In genomic region chr16:46010906-46011220, GRCm38 (mm10) we compare ENCODE assay signal across 7 mouse cellular contexts. TPM values are rescaled to one million over a fixed set of nuclear protein-coding genes. Genes with fewer than 3 reads are reported as not detected.
DNase-seq lines count a peak whose midpoint lies in the region; ATAC-seq and TF ChIP-seq lines count a peak whose summit lies in the region.

No protein-coding gene starts in this region.

- DNase-seq in ES-E14 (ENCODE audit: low read depth, low spot score): no peak
- peak; percentile 30 for DNase-seq in forebrain, embryonic 14.5 days (ENCODE audit: low spot score)
- DNase-seq in lung, postnatal 10 days: peak; percentile 26
- peak; percentile 52 to 62 for DNase-seq in spleen, postnatal 36 days (ENCODE audit: low spot score in 2 of 2)
- no peak for DNase-seq in left cerebral cortex, adult 11 months (ENCODE audit: low spot score)

- no peaks in the 10 kb centered on the region for H3K36me3 ChIP-seq in C2C12 (ENCODE audit: control insufficient read depth, insufficient read depth)
- H3K36me3 ChIP-seq in ES-E14 (ENCODE audit: control insufficient read depth, insufficient read depth, low read length, poor library complexity, severe bottlenecking): no peaks in the 10 kb centered on the region
- no peaks in the 10 kb centered on the region for H3K36me3 ChIP-seq in forebrain, embryonic 14.5 days (ENCODE audit: control insufficient read depth, insufficient read depth, low read length)
- H3K36me3 ChIP-seq in kidney, embryonic 14.5 days (ENCODE audit: control insufficient read depth, insufficient read depth, low read length): no peaks in the 10 kb centered on the region

- no peak for TF ChIP-seq CTCF in C2C12 (IDR thresholded peaks at IDR 0.05; ENCODE audit: control insufficient read depth, insufficient read depth, insufficient read length)

- in situ Hi-C loops in ES-E14 (cut with MboI; ENCODE audit: low sequenced_read_pairs in 2 of 2, unreplicated experiment in 2 of 2): no loop called here

- H3K79me3 ChIP-seq in C2C12 (ENCODE audit: low read depth): no peaks in the 10 kb centered on the region

- ATAC-seq in forebrain, embryonic 14.5 days: peak; percentile 1; the same call in 1 of the 2 replicates
- peak; percentile 24; the same call in 1 of the 2 replicates for ATAC-seq in kidney, embryonic 14.5 days (ENCODE audit: low FRiP score, low TSS enrichment)

- H3K4me3 ChIP-seq in C2C12 (ENCODE audit: insufficient read depth, poor library complexity, severe bottlenecking) (peak overlapping the region; percentile 36), ES-E14 (ENCODE audit: insufficient read depth in 1 of 2, low read depth in 1 of 2, low read length in 2 of 2, poor library complexity in 1 of 2, severe bottlenecking in 1 of 2) (peak overlapping the region; percentile 71 to 82)
- peak overlapping the region; percentile 65 for H3K4me3 ChIP-seq in forebrain, embryonic 14.5 days (ENCODE audit: low read depth, low read length)
- H3K4me3 ChIP-seq in kidney, embryonic 14.5 days (ENCODE audit: low read length): peak overlapping the region; percentile 56

- no peak overlapping the region for H3K27ac ChIP-seq in ES-E14 (ENCODE audit: insufficient read depth, low read depth, low read length, poor library complexity, severe bottlenecking)
- H3K27ac ChIP-seq in forebrain, embryonic 14.5 days (ENCODE audit: low read depth, low read length): peak overlapping the region; percentile 55
- peak overlapping the region; percentile 67; the same call in 1 of the 2 replicates for H3K27ac ChIP-seq in kidney, embryonic 14.5 days (ENCODE audit: low read depth, low read length)

- peak overlapping the region; percentile 88 for H3K4me2 ChIP-seq in forebrain, embryonic 14.5 days (ENCODE audit: low read length)
- peak overlapping the region; percentile 81 for H3K4me2 ChIP-seq in kidney, embryonic 14.5 days (replicated peaks; ENCODE audit: low read depth, low read length)

- WGBS in forebrain, embryonic 14.5 days: 8% methylated on average over 5 of the region's 5 CpGs
- 16% methylated on average over 5 of the region's 5 CpGs for WGBS in kidney, embryonic 14.5 days

- peaks cover 0 to 3% of the 10 kb centered on the region in 2 experiments; a peak in 1 of 4 replicates for H3K4me1 ChIP-seq in ES-E14 (ENCODE audit: control insufficient read depth in 2 of 2, insufficient read depth in 2 of 2, low read length in 2 of 2, poor library complexity in 1 of 2)
- peaks cover 15% of the 10 kb centered on the region for H3K4me1 ChIP-seq in forebrain, embryonic 14.5 days (ENCODE audit: control insufficient read depth, insufficient read depth, low read length)
- H3K4me1 ChIP-seq in kidney, embryonic 14.5 days (ENCODE audit: control insufficient read depth, insufficient read depth, low read length): no peaks in the 10 kb centered on the region

- no peaks in the 10 kb centered on the region for H3K27me3 ChIP-seq in C2C12 (ENCODE audit: control insufficient read depth, insufficient read depth, insufficient read length)
- H3K27me3 ChIP-seq in forebrain, embryonic 14.5 days (replicated peaks; ENCODE audit: control insufficient read depth, insufficient read depth, low read length): no peaks in the 10 kb centered on the region
- H3K27me3 ChIP-seq in kidney, embryonic 14.5 days (ENCODE audit: control insufficient read depth, insufficient read depth, low read length): no peaks in the 10 kb centered on the region; the same call in 1 of the 2 replicates

- peak overlapping the region; percentile 53 for H3ac ChIP-seq in C2C12 (ENCODE audit: control insufficient read depth, insufficient read length, low read depth)

- H3K79me2 ChIP-seq in C2C12 (ENCODE audit: control insufficient read depth, insufficient read depth): no peaks in the 10 kb centered on the region

- H3K9ac ChIP-seq in ES-E14 (ENCODE audit: insufficient read depth, low read depth, low read length, poor library complexity, severe bottlenecking): peak overlapping the region; percentile 71; the same call in 1 of the 2 replicates
- H3K9ac ChIP-seq in forebrain, embryonic 14.5 days (ENCODE audit: low read length): peak overlapping the region; percentile 73
- peak overlapping the region; percentile 63; the same call in 1 of the 2 replicates for H3K9ac ChIP-seq in kidney, embryonic 14.5 days (ENCODE audit: low read depth, low read length)

- no peaks in the 10 kb centered on the region for H3K9me3 ChIP-seq in ES-E14 (ENCODE audit: control insufficient read depth, insufficient read depth, low read depth, low read length)
- no peaks in the 10 kb centered on the region for H3K9me3 ChIP-seq in forebrain, embryonic 14.5 days (replicated peaks; ENCODE audit: control insufficient read depth, low read length)
- H3K9me3 ChIP-seq in kidney, embryonic 14.5 days (ENCODE audit: control insufficient read depth, low read length): no peaks in the 10 kb centered on the region

TF ChIP-seq in C2C12, 6 proteins besides CTCF, POLR2A, EP300 and RAD21:
- no peak for TF ChIP-seq MYOG (IDR thresholded peaks at IDR 0.05; ENCODE audit: control insufficient read depth, extremely low read depth, insufficient read length)
- TF ChIP-seq FOSL1 (IDR thresholded peaks at IDR 0.05; ENCODE audit: insufficient read depth, low read length, poor library complexity, severe bottlenecking): no peak
- peak; percentile 80 for TF ChIP-seq USF1 (IDR thresholded peaks at IDR 0.05; ENCODE audit: low read depth)

TF ChIP-seq in ES-E14, 5 proteins besides CTCF, POLR2A, EP300 and RAD21:
- no peak for TF ChIP-seq ZC3H11A (IDR thresholded peaks at IDR 0.05; ENCODE audit: borderline replicate concordance, low read depth, low read length)

RNA-seq across cellular contexts. Expression of gene Plcxd2, which starts 0.8 kb away (rescaled TPM):
- 0.50 TPM for polyA plus RNA-seq in C2C12 (2012; fragmentation: generic; extraction: Trizol)
- 2.3 and 3.3 TPM in 2 replicates for total RNA-seq in ES-E14 (2012; rRNA removed)
- 10.3 and 10.6 TPM in 2 replicates for polyA plus RNA-seq in forebrain, embryonic 14.5 days (2014; fragmentation: Nextera tagmentation; extraction: Ambion mirVana)
- polyA plus RNA-seq in kidney, embryonic 14.5 days (2014; fragmentation: Nextera tagmentation; extraction: Ambion mirVana): 0.89 and 1.2 TPM in 2 replicates

RNA-seq across cellular contexts. Expression of gene Phldb2, which starts 57.5 kb away (rescaled TPM):
- 33.0 TPM for polyA plus RNA-seq in C2C12 (2012; fragmentation: generic; extraction: Trizol)
- 22.3 and 36.2 TPM in 2 replicates for total RNA-seq in ES-E14 (2012; rRNA removed)
- 6.5 and 7.6 TPM in 2 replicates for polyA plus RNA-seq in forebrain, embryonic 14.5 days (2014; fragmentation: Nextera tagmentation; extraction: Ambion mirVana)
- 48.1 and 79.3 TPM in 2 replicates for polyA plus RNA-seq in kidney, embryonic 14.5 days (2014; fragmentation: Nextera tagmentation; extraction: Ambion mirVana)

Comparison
In these comparisons a context has a peak if more than half of its experiments do, and no peak if none do; other contexts are left out.
1. DNase-seq: peak in forebrain, embryonic 14.5 days (single experiment), lung, postnatal 10 days (single experiment) and spleen, postnatal 36 days (2 of 2); none in ES-E14 (single experiment) and left cerebral cortex, adult 11 months (single experiment).
2. Peak in every context shown above with its lines, with median percentiles within 50 percentile points of each other: H3K4me3 ChIP-seq and H3K9ac ChIP-seq.